Mouse (Mus musculus) gastrocnemius, postnatal 25 days (tissue): ENCODE results near the gene Nmi. TPM values are rescaled to one million over a fixed set of nuclear protein-coding genes. Genes with fewer than 3 reads are reported as not detected.

Experiments used
- DNase-seq: peaks from one replicate; pipeline ENCODE4 v3.0.0; 2022
- total RNA-seq, 2 experiments: library from RNA; stranded (reverse); gene quantifications; 1 replicate in 1 of 2; 2 replicates in 1 of 2; pipeline ENCODE4 v1.2.3; 2021

Gene Nmi
- total RNA-seq, 2 experiments from 2014 or later = 2.4 to 3.6 TPM

DNA sequence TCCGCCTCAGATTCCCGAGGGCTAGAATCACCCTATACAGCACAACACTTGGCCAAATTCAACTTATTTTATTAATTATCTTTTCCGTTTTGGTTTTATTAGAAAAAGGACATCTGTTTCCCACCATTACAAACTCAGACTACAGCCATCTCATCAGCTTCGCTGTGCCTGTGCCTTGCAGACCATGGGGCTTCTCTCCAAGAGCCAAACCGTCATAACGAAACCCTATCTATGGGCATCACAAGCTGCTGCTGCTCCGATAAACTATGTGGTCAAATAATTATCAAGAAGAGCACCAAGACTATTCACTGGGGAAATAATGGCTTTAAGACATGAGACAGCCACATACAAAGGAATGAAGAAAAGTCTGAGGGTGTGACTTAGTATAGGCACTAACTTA lies 31.5 kb downstream of the Nmi start:
- DNase-seq = no peak

DNA sequence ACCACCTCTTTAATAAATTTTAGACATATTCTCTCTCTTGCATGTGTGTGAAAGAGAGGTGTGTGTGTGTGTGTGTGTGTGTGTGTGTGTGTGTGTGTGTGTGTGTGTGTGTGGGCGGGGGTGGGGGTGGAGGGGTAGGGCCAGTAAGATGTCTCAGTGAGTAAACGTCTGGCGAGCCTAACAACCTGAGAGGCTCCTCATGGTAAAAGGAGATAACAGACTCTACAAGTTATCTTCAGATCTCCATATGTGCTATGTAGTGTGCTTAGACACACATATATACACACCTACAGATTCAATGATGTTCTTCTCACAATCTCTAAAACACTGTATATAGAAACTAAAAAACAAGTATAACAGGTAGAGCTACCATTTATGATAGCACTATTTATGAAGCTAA lies 34.5 kb downstream of the Nmi start:
- no peak for DNase-seq

DNA sequence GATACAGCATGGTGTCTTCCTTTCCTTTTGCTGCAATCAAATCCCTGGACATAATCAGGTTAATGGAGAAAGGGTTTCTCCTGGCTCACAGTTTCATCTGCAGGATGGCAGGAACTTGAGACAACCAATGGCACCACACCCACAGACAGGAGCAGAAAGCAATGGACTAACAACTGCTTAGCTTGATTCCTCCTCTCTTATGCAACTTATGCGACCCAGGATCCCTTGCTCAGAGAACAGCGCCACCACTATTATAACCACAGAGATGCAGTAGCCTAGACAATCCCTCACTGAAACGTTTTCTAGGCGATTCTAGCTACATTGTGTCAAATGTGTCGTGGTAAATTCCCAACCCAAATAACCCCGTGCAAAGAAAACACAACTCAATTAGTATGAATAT lies 36.3 kb downstream of the Nmi start:
- DNase-seq = no peak

DNA sequence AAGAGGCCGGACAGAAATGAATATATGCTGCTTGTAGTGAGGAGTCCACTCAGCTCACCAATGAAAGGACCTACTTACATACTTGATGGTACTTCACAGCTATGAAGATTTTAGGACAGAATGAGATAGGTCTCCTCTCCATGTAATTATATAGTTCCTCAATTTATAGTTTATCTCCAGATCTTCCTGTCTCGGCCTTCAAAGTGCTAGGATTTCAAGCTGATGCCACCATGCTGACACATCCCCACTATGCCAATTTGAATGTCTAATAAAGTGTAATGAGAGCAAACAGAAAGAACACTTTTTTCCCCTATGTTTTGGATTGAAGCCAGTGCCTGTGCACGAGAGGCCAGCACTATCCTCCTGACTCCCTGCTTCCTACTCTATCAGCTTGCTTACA lies 36.7 kb downstream of the Nmi start:
- no peak for DNase-seq

DNA sequence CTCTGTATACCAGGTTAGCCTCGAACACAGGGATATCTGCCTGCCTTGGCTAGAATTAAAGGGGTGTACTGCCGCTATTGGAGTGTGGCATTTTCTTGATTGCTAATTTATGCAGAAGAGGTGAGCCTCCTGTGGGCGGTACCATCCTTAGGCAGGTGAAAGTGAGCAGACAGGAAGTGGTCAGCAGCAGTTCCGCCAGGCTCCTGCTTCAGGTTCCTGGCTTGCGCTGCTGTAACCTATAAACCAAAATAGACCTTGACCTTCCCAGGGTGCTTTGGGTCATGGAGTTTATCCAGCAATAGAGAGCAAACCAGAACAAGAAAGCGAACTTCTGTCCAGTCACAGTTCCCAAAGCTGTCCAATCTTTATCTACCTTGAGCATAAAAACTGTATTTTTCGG lies 37.4 kb downstream of the Nmi start:
- no peak for DNase-seq

DNA sequence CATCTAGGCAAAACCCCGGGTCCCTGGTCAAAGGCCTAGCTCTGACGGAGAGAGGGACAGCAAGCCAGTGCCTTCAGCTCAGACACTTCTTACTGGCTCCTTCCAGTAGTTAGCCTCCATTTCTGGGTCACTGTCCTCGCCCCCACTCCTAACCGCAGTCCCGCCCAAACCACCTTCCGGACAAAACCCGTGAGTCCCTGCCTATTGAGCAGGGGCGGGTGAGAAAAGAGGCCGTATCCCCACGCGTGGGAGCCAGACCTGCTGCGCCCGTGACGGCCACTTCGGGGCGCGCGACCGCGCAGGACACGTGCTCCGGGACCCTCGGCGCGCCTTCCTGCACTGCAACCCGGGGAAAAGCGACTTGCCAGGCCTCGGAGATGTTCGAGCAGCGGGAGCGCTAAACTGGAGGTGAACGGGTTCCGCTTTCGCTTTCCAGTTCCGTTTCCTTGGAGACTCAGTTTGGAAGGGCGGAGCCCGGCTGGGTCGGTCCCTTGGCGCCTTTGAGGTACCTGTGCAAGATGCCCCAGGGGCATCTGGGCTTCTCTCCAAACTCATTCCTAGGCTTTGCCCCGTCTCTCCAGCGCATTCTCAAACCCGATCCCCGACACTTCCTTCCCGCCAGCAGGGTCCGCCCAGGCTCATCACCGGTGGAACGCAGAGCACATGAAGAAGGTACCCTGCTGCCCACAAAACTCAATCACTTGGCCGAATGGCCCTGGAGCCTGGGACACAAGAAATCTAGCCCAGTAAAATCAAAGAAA lies 38.5 kb downstream of the Nmi start, which contains the start of gene Rbm43:
Gene Rbm43 (minus strand): TSS at position 590 of the 761 bp plus-strand sequence.
- peak; percentile 67 for DNase-seq

DNA sequence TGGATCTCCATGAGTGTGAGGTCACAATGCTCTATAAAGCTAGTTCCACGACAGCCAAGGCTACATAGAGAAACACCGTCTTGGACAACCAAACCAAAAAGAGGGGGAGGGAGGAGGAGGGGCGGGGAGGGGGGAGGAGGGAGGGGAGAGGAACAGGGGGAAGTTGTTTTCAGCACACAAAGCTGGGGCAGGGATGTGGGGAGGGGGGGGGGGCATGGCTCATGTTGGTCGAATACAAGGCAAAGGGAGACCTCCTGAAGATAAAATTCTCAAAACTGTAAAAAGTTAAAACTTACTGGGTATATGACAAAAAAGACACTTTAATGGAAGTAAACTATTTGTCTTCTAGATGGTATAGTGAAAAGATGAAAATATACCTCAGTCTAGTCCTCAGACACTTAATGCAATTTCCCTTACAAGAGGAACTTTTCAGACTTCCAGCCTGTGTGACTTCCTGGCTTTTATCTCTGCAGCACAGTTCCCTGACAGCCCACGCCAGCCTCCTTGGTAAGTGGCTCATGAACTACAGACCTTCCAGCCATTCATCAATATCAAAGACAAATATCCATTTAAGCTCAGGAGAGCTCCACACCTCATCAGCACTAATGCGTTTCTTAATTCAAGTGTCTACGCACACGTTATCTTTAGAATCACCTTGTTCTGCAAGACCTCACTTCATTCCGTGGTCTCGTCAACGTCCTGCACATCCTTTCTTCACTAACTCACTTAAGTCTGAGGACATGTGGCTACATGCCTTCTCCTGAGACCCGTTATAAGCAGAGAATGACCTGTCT lies 39.8 kb downstream of the Nmi start:
- no peak for DNase-seq

DNA sequence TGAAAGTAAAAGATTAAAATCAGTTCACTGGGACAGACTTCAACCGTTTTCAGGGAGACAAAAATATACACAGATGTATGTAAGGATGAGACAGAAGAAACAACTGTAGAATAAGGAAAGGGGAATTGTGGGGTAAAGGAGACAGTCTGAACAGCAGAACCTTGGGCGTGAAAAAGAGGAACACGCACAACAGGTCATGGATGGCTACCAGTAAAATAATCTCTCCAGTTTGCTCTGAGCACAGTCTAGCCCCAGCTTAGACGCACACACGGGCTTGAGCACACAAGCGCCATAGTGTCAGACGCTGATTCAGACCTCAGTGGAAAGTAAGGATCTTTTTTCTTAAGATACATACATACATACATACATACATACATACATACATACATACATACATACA lies 42.1 kb downstream of the Nmi start:
- DNase-seq = no peak

DNA sequence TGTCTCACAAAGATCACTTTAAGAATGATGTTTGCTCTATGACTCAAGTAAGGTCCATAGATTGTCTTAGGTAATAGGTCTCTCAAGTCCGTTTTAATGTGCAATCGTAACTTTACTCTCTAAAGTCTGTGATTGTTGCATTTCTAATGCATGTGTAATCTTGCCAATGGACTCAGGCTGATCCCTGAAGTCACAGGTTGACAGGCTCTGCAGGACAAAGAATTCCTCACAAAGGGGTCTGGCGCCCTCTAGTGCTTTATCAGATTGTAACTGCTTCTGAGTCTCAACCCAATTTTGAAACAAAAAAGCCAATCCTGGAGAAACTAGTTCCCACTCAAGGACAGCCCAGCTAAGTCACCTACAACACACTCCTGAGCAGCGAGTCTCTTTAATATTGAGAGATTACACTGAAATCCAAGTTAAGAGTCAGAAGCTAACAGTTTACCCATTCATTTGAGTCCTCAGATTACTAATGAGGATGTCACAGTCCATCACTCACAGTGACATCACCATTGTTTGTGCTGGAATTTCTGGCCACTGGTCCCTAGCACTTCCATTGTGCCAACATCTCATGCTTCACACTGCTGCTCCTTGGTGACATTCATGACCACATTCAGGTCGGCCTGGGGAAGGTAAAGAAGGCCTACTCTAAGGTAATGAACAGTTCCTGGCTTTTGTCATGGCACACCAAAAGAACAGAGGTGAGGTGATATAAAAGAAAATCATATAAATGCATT lies 58.2 kb downstream of the Nmi start:
- peak; percentile 33 for DNase-seq

DNA sequence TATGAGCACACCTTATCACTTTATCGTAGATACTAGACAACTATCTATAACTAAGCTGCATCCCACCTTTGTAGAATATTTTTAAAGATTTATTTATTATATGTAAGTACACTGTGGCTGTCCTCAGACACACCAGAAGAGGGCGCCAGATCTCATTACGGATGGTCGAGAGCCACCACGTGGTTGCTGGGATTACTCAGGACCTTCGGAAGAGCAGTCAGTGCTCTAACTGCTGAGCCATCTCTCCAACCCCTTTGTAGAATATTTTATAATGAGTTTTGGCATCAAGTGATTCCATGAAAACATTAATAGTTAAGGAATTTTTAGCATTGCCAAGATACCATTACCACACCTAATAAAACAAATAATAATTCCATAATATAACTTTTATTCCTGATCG lies 58.8 kb downstream of the Nmi start:
- DNase-seq = no peak

DNA sequence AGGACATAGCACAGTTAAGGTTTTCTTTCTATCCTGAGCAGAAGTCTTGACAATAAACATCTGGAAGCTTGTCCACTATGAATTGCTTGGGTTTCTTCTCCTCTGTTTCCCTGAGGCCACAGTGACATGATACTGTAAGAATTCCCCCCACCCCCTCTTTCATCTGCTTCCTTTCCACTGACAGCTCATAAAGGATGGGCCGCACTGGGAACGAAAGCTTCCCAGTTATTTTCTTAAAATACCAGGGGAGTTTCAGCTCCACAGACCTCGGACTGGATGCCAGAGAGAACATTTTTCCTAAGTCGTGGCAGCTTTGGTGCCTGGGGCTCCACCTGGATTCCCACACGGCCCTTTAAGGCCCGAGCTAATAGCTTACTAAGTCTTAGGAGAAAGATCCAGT lies 60.6 kb downstream of the Nmi start:
- no peak for DNase-seq

DNA sequence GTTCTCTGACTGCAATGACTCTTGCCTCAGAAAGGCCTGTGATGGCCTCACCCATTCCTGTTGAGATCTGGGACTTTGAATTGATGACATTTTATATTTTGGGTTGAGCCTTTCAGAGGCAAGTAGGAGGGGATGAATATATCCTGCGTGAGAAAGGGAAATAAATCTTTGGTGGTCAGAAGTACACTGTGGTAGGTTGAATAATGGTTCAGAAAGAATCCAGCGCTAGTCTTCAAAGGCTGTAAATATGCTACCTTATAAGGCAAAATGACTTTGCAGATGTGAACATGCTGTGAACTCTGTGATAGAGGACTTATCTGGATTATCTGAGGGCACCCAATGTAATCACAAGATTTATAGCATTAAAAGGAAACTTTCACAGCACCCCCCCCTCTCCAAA lies 61.4 kb downstream of the Nmi start:
- DNase-seq = no peak

DNA sequence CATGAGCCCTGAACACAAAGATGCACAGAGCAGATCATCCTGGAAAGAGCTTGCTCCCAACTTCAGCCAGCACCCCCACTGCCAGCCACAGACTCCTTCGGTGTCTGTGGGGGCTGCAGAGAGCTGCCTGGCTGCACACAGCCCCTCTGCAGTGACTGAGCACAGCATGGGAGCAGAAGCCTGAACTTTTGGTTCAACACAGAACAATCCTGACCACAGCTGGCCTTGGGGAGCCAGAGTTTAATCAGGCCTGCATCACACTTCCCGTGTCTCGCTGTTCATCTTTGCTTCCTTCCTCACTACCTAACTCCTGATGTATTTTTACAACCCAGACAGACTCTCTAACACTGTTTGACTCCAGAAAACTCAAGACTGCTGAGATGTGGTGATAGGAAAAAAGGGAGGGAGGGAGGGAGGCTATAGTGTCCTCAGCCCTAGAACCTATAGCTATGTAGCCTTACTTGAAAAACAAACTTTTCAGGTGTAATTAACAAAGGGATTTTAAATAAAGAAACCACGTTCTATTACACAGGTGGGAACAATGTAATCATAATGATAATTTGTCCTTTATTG lies 65.7 kb downstream of the Nmi start:
- no peak for DNase-seq

DNA sequence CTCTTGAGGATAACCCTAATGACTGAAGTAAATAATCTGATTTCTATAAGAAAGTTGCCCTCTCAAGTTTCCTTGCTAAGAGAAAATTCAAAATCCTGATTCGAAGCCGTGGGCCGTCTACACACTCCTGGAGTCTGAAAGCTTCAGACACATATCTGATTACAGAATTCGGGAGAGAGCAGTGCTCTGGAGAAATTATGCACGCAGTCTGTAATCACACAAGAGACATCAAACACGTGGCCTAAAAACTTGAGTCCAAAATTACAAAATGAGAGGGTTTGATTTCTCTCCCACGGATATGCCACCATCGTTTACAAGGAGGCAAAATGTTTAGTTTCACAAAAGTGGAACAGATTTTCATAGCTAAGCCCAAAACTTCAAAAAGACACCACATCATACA lies 67.7 kb downstream of the Nmi start:
- DNase-seq = no peak

Other genes starting within 250 kb of the Nmi start
- 1 to 10 TPM; 1.4 to 1.8 TPM for gene Rbm43, start 38.3 kb downstream of the Nmi start, total RNA-seq
- 1 to 10 TPM; 1.2 to 1.8 TPM for gene Tnfaip6, start 64.5 kb upstream of the Nmi start, total RNA-seq
- 10 to 100 TPM in 1 of 2 experiments, 1 to 10 TPM in 1; 9.0 to 10.4 TPM for gene Rif1, start 99.3 kb upstream of the Nmi start, total RNA-seq